Mouse (Mus musculus) lung, postnatal 0 days (tissue): ENCODE results near the gene Fstl1. TPM values are rescaled to one million over a fixed set of nuclear protein-coding genes. Genes with fewer than 3 reads are reported as not detected.

ENCODE experiments used
- ATAC-seq: fragments of 200-750 bp; cut with Nextera tagmentation; 2 replicates; pipeline ENCODE4 v1.8.0; 2017; ENCODE audit warnings: moderate library complexity
- DNase-seq: peaks from one replicate; pipeline ENCODE4 v3.0.0-alpha.2; 2016; ENCODE audit warnings: low spot score
- H3K27ac ChIP-seq: fragments of 300-500 bp; sonication (generic); 2 replicates; pipeline ENCODE4 v1.5.1; 2014; ENCODE audit warnings: antibody characterized with exemption, mild to moderate bottlenecking, low read length, mixed read lengths
- H3K27me3 ChIP-seq: fragments of 300-500 bp; sonication (generic); replicated peaks from 2 replicates; pipeline ENCODE4 v1.6.1; 2014; ENCODE audit warnings: low read length, mixed read lengths; ENCODE audit not compliant: insufficient read depth
- H3K36me3 ChIP-seq: fragments of 300-500 bp; sonication (generic); 2 replicates; pipeline ENCODE4 v1.6.1; 2014; ENCODE audit warnings: low read length, mixed read lengths; ENCODE audit not compliant: insufficient read depth
- H3K4me1 ChIP-seq: fragments of 300-500 bp; sonication (generic); 2 replicates; pipeline ENCODE4 v1.6.1; 2014; ENCODE audit warnings: antibody characterized with exemption, low read depth, low read length, mixed read lengths; ENCODE audit not compliant: insufficient read depth
- H3K4me2 ChIP-seq: fragments of 300-500 bp; sonication (generic); replicated peaks from 2 replicates; pipeline ENCODE4 v1.6.1; 2014; ENCODE audit warnings: low read depth, mild to moderate bottlenecking, low read length, moderate library complexity, mixed read lengths
- H3K4me3 ChIP-seq: fragments of 300-500 bp; sonication (generic); 2 replicates; pipeline ENCODE4 v1.5.1; 2014; ENCODE audit warnings: low read depth, low read length
- H3K9ac ChIP-seq: fragments of 300-500 bp; sonication (generic); replicated peaks from 2 replicates; pipeline ENCODE4 v1.6.1; 2014; ENCODE audit warnings: low read depth, mild to moderate bottlenecking
- H3K9me3 ChIP-seq: fragments of 300-500 bp; sonication (generic); 2 replicates; pipeline ENCODE4 v1.6.1; 2016; ENCODE audit warnings: low read length, mixed read lengths
- CTCF ChIP-seq: IDR thresholded peaks from 2 replicates; pipeline ENCODE4 v1.5.1; 2016; ENCODE audit warnings: antibody characterized with exemption, mild to moderate bottlenecking
- EP300 ChIP-seq: IDR thresholded peaks from 2 replicates; pipeline ENCODE4 v1.6.1; 2016; ENCODE audit warnings: antibody characterized with exemption, mild to moderate bottlenecking, control low read depth
- WGBS: fragments of 180-500 bp; shearing (Covaris S2); extraction: QIAGEN DNeasy Blood & Tissue Kit; methylation state at CpG from one replicate; pipeline ENCODE4 v1.1.7; 2014; 5-methylcytosine and 5-hydroxymethylcytosine counted together
- polyA plus RNA-seq: library from polyadenylated mRNA; unstranded; fragments of >200 nt; fragmentation: Nextera tagmentation; extraction: Ambion mirVana; gene quantifications from 2 replicates; pipeline ENCODE4 v1.2.1, GENCODE M21; 2015

Fstl1 gene
- polyA plus RNA-seq, 1 experiment from 2014 or later, result 305 TPM

DNA sequence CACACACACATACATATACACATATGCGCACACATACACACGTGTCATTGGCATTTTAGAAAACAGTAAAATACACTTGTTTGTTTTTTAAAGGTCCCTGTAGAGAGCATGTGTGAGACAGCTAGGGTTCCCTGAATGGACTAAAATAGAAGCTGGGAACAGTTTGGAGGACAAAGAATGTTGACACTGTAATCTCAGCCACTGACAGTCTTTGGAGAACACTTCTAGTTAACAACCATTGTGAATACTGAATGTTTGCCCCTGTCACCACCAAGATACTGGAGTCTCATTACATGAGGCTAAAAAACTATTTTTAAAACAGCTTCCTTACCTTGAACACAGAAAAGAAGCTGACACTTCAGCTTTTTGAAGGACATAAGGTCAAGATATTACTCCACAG lies 19.4 kb upstream of the Fstl1 start:
- DNase-seq (no peak), ATAC-seq (no peak)
- Histone ChIP-seq H3K4me1 (peaks cover 6% of the 10 kb centered on the region; the same call in 1 of the 2 replicates), H3K4me3 (no peak overlapping the region), H3K36me3 (no peaks in the 10 kb centered on the region), H3K9ac (no peak overlapping the region), H3K9me3 (no peaks in the 10 kb centered on the region), H3K27ac (no peak overlapping the region), H3K4me2 (no peak overlapping the region), H3K27me3 (no peaks in the 10 kb centered on the region)
- WGBS, result 72% methylated on average over 2 of the region's 2 CpGs
- no peak for TF ChIP-seq CTCF
- TF ChIP-seq EP300, result no peak

DNA sequence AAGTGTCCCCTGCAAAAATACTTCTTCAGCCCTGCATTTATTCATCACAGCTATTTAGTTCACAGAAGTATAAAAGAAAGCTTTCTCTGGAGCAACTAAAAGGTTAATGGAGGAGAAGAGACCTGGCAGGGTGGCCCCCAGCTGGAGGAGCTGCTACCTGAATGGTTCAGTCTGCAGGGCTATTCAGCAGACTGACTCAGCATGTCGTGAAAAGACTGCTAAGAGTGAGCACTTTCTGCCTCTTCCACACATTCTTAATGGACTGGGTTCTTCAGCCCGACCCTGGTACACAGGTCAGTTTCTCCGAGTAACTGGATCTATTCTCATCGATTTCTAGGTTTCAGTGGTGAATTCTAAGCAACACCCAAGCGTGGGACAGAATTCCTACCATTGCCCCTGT lies 12.9 kb upstream of the Fstl1 start:
- H3K27ac ChIP-seq, result no peak overlapping the region
- ATAC-seq, result no peak
- H3K27me3 ChIP-seq, result no peaks in the 10 kb centered on the region
- no peak for DNase-seq
- no peak overlapping the region for H3K9ac ChIP-seq
- H3K4me3 ChIP-seq, result no peak overlapping the region
- H3K9me3 ChIP-seq, result no peaks in the 10 kb centered on the region
- H3K4me1 ChIP-seq, result no peaks in the 10 kb centered on the region
- no peak overlapping the region for H3K4me2 ChIP-seq
- 49% methylated on average over 5 of the region's 5 CpGs for WGBS
- TF ChIP-seq EP300 (no peak), CTCF (no peak)
- no peaks in the 10 kb centered on the region for H3K36me3 ChIP-seq

GRCm38 (mm10) chr16:37776166-37776859 lies 360 bp upstream of the Fstl1 start:
- Histone ChIP-seq H3K4me3 (peak overlapping the region; percentile 79), H3K36me3 (no peaks in the 10 kb centered on the region), H3K9me3 (no peaks in the 10 kb centered on the region), H3K27me3 (no peaks in the 10 kb centered on the region), H3K27ac (no peak overlapping the region), H3K4me1 (peaks cover 12% of the 10 kb centered on the region; the same call in 1 of the 2 replicates), H3K4me2 (peak overlapping the region; percentile 84), H3K9ac (peak overlapping the region; percentile 75; the same call in 1 of the 2 replicates)
- DNase-seq (no peak), ATAC-seq (0 out of 2 replicates have a peak, but pooled peaks have one; percentile 3)
- TF ChIP-seq EP300 (no peak), CTCF (0 out of 2 replicates have a peak, but pooled peaks have one; percentile 3)
- 33% methylated on average over 14 of the region's 14 CpGs for WGBS

- H3K9me3 ChIP-seq, result no peaks in the 10 kb centered on the region
- peak overlapping the region; percentile 79 for H3K4me3 ChIP-seq
- H3K4me1 ChIP-seq, result peaks cover 12% of the 10 kb centered on the region; the same call in 1 of the 2 replicates
- 11% methylated on average over 4 of the region's 4 CpGs for WGBS
- TF ChIP-seq CTCF (no peak), EP300 (peak; percentile 2; the same call in 1 of the 2 replicates)
- DNase-seq (peak; percentile 86), ATAC-seq (peak; percentile 34)
- no peaks in the 10 kb centered on the region for H3K27me3 ChIP-seq
- H3K27ac ChIP-seq, result peak overlapping the region; percentile 82
- H3K4me2 ChIP-seq, result peak overlapping the region; percentile 84
- peak overlapping the region; percentile 75; the same call in 1 of the 2 replicates for H3K9ac ChIP-seq
- H3K36me3 ChIP-seq, result no peaks in the 10 kb centered on the region
Observed at GRCm38 (mm10) chr16:37777796-37778475, 1.3 kb downstream of the Fstl1 start.

- TF ChIP-seq EP300 (no peak), CTCF (no peak)
- Histone ChIP-seq H3K4me2 (peak overlapping the region; percentile 84), H3K4me1 (peaks cover 12% of the 10 kb centered on the region; the same call in 1 of the 2 replicates), H3K27me3 (no peaks in the 10 kb centered on the region), H3K4me3 (0 out of 2 replicates have a peak overlapping the region, but pooled peaks have one; percentile 2), H3K27ac (peak overlapping the region; percentile 82), H3K36me3 (no peaks in the 10 kb centered on the region), H3K9ac (peak overlapping the region; percentile 13; the same call in 1 of the 2 replicates), H3K9me3 (no peaks in the 10 kb centered on the region)
- 21% methylated on average over 5 of the region's 5 CpGs for WGBS
- ATAC-seq, result no peak
- DNase-seq, result no peak
Observed at GRCm38 (mm10) chr16:37778529-37778928, 1.9 kb downstream of the Fstl1 start.

DNA sequence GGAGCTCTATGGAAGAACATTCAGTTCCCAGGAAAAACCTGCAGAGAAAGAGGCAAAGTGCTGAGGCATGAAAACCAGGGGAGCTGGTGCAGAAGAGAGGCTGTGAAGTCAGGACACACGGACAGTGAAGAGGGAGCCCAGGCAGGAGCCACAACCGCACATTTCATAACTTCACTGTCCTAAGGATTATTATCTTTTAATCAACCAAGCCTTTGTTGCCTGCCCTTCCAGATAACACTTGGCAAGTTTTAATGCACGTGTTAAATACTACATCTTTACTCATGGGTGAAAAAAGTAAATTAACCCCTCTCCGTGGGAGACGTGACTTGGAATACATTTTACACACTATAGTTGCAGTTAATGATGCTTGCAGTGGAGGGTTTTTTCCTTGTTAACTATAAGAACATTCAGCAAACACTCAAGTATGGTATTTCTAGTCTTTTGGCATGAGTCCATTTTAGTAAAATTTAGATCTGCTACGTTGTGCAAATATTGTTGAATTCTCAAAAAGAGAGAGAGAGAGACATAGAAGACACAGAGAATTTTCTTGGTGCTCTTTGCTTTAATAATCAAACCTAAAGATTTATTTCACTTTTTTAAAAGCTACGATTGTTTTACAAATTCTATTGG lies 3.1 kb downstream of the Fstl1 start:
- Histone ChIP-seq H3K4me2 (peak overlapping the region; percentile 22), H3K27me3 (no peaks in the 10 kb centered on the region), H3K4me1 (peaks cover 12% of the 10 kb centered on the region; the same call in 1 of the 2 replicates), H3K36me3 (no peaks in the 10 kb centered on the region), H3K27ac (peak overlapping the region; percentile 62; the same call in 1 of the 2 replicates), H3K9me3 (no peaks in the 10 kb centered on the region), H3K4me3 (no peak overlapping the region), H3K9ac (no peak overlapping the region)
- 30% methylated on average over 7 of the region's 7 CpGs for WGBS
- ATAC-seq, result 0 out of 2 replicates have a peak, but pooled peaks have one; percentile 12
- peak; percentile 67 for DNase-seq
- peak; percentile 20; the same call in 1 of the 2 replicates for TF ChIP-seq EP300
- TF ChIP-seq CTCF, result no peak
